Mouse (Mus musculus) brain, embryonic 18.5 days (tissue): ENCODE results near the gene Irgm1.
"Not testable (repeated sequence)": the region's sequence is repeated elsewhere in the genome, so short reads cannot be mapped to it uniquely, and the experiment has no call there.

Experiments
- DNase-seq: peaks from one replicate; pipeline ENCODE4 v3.0.0-alpha.2; 2012; ENCODE audit warnings: low read depth, low spot score

The Irgm1 gene

DNA sequence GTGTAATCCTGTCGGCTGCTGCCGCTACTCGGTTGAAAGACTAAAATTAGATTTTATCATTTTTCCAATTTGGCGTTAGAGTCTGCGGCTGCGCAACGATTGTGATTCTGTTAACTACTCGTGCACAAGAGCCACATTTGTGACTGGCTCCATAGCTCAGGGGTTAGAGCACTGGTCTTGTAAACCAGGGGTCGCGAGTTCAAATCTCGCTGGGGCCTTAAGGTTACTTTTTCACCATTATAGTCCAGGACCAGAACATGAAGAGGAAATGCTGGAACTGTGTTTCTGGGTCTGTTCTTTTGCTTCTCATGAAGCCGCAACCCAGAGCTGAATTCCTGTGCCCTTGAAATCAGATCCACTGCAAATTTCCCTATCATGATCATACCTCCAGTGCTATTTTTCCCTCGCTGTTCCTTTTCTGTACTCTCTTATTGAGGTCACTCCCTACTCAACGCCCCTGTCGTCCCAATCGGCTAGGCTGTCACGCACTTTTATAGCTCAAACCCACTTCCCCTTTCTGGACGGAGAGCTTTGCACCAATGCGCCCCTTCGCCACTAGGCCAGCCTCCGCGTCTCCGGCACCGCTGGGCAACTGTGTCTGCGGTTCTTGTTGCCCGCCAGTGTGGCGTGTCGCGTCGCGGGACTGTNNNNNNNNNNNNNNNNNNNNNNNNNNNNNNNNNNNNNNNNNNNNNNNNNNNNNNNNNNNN, 17.9 kb downstream of the Irgm1 start:
- peak; percentile 68 for DNase-seq

DNA sequence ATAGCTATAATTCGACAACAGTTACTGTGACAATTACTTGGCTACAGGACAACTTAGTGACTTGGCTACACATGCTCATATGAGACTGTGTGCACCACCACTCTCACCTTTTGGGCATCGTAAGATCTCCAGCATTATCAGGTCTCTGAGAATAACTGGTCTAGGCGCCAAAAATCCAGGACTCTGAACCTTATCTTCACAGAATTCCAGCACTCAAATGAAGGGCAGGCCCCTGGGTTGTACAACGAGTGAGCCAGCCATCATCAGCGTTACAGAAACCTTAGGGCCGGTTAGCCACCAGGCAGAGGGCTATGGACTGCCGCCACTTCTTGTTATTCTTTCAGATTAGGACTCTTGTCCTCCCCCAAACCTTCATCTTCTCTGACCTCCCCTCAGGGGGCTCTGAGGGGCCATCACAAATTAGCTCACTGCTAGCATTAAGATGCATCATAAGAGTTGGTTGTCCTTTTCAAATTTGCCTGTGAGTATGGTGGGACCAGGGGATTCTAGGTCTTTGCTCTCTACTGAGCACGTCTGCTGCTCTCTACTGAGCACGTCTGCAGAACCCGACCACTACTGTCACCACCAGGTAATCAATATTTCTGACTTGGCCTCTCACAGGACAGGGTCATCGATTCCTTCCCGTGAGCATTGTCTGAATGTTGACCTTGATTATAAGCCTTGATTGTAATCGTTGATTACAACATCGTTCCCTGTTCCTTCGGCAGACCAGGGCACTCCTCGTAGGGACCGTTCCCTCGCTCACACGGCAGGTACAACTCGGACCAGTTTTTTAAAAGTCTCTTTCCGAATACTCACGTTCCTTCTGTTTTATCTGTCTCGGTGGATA, 18.6 kb downstream of the Irgm1 start:
- no peak for DNase-seq

DNA sequence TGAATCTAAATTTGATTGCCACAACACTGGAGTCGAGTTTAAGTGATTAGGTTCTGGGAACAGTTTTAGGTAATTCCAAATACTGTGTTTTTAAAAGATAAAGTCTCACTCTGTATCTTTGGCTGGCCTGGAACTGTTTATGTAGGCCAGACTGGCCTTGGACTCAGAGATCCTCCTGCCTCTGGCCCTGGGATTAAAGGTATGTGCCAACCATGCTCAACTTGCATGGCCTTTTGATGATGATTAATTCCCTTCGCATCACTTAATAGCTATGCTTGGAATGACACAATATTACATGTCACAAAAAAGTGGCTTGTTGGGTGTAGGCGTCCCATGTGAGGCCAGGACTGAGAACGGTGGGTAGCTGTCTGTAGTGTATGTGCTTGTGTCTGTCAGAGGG, 19.3 kb downstream of the Irgm1 start:
- no peak for DNase-seq

DNA sequence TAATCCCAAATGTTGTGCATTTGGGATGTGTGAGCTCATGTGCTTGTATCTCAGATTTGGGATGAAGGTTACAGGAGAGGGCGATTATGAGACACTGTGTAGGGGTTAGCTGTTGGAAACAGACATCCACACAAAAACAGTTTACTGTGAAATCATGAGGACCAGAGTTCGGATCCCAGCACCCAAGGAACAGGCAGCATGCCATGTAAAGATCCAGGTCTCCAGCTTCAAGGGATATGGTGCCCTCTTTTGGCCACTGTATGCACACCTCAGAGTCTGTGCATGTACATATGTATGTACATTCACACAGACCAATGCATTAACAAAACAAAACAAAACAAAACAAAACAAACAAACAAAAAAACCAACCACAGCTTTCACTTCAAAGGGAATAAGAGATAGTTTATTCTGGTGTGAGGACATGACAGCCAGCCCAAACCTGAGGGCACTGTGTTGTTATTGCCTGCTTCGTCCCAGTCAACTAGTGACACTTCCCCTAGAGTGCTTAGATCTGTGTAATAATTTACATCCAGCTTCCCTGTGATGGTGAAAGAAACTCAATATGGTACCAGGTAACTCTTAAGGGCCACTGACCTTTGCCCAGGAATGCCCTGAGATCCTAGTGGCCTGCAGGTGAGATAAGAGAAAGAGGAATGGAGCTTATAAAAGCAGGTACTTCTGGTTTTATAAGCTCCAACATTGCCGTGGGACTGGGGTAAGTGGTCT, 20.1 kb downstream of the Irgm1 start:
- DNase-seq: no peak

DNA sequence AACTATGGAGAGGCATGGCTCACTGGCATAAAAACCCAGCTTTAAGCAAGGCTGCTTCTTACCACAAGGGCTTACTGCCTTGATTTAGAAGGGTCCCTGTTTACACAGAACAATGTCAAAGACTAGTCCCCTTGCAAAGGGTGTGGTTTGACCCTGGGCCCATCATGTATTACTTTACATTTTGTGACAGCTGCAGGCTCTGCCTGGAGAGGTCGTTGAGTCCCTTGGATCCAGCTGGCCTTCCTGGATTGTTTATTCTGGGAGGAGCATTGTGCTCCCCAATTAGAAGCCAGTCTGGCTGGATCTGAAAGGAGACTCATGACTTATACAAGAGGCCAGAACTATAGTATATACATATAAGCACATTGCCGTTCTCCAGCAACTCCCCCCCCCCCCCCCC, 21.2 kb downstream of the Irgm1 start:
- no peak for DNase-seq

DNA sequence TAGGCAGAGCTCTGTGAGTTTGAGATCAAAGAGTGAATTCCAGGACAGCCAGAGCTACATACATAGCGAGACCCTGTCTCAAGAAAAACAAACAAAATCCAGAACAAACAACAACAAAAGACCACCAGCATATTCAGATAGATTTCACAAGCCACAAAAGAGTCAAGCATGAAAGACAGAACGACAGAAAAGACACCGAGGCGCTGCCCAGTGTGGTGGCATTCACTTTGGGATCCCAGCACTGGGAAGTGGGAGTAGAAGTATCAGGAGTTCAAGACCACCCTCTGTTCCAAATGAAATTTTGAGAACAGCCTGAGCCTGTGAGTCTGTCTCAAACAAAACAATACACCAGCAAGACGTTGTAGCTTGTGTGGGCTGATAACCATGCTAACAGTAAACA, 24.6 kb downstream of the Irgm1 start:
- no peak for DNase-seq

DNA sequence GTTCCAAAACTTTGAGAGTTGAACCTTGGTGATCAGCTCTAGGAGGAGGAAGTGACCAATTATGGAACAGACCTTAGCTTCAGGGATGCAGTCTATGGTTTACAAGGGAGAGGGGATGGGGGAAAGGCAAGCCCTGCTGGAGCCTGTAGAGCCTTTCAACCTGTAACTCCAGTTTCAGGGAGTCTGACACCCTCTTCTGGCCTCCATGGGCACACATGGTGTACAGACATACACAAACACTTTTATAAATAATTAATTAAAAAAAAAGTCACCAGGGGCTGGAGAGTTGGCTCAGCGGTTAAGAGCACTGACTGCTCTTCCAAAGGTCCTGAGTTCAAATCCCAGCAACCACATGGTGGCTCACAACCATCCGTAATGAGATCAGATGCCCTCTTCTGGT, 25.1 kb downstream of the Irgm1 start:
- not testable (repeated sequence) for DNase-seq

DNA sequence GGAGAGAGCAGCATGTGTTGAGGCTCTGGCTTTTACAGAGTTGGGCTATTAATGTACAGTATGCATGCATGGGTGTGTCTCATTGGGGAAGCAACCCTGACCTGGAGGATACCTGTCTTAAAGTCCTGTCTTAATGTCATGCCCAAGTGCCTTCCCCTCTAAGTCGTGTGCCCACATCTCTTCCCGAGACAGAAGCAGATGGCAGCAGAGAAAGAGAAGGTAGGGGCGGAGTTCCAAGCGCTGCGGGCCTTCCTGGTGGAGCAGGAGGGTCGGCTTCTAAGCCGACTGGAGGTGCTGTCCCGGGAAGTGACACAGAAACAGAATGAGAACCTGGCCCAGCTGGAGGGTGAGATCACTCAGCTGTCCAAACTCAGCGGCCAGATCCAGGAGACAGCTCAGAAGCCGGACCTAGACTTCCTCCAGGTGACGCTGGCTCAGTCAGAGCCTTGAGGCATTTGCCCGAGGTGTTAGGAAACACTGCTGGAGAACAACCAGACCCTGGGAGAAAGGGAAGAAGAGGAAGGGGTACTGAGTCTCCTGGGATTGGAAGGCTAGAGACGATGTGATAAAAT, 26.2 kb downstream of the Irgm1 start:
- DNase-seq: no peak

DNA sequence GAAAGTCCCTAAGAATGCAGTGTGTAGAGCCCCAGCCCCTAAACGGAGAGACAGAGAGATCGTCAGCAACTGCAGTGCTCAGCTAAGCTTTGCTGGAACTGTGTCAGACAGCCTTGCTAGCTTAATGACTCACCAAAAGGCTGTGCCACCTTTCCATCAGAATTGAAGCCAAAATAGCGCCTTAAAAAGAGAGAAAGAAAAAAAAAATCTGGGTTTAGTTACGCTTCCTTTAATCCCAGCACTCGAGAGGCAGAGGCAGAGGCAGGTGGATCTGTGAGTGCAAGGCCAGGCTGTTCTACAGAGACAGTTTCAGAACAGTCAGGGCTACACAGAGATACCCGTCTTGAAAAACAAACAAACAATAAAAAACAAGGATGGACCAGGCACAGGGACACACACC, 27.2 kb downstream of the Irgm1 start:
- no peak for DNase-seq

DNA sequence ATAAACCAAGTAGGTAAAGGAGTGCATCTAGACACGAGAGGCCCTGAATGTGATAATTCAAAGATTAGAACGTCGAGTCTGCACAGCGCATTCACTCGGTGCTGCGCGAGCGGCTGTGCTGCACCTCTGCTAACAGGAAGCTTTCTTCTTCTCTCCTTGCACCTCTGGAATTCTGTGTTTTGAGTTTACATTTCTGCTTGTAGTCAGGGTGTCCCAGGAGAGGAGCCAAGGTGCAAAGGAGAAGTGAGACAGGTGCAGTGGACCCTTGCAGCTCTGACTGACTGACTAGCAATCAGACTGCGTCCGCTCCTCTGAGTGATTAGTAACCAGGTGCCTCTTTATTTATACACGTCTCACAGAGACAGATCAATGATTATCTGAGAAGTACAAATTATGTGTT, 28.3 kb downstream of the Irgm1 start:
- DNase-seq: no peak

DNA sequence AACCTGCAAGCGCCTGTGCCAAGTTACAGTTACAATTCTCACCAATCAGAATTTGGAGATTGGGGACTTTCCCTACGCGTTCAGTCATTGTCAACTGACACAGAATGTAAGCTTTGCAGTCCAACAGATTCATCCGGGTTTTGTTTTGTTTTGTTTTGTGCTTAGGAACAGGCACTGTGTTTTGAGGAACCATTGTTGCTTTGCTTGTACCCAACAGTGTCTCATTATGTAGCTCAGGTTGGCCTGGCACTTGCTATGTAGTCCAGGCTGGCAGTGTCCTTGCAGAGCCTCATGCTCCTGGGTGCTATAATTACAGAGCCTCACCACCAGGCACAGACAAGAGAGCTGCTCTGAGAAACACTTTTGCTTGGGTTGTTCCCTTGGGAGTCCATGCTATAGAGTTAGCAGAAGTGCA, 29.1 kb downstream of the Irgm1 start:
- DNase-seq: no peak

DNA sequence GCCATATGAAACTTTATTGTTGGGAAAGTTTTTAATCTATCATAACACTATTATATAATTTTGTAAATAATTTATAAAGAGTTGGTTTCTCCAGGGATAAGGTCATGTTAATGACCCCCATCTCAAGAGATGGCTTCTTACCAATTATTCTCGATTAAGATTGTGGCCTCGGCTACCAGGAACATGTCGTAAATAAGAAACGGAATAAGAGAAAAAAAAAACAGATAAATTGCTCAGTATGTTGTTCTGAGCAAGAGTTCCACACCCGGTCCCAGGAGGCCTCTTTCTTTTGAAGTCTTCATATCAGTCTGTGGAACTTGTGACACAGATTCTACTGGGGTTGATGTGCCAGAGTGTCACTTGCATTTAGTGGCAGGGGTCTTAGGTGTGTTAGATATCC, 30.3 kb downstream of the Irgm1 start:
- no peak for DNase-seq

DNA sequence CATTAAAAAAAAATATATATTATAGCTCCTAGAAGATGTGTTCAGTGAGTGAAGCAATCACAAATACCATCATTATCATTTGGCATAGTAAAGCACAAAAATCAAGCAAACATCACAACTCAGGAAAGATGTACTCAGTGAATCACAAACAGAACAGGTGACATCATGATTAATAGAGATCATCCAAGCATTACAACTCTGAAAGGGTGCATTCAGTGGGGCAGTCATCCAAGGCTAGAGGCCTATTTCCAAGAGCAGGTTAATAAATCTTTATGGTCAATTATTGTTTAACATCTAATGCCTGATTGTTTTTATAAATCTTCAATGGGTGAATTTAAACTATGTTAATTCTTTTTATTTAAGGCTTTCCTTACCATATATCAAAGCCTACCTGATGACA, 30.7 kb downstream of the Irgm1 start:
- no peak for DNase-seq

DNA sequence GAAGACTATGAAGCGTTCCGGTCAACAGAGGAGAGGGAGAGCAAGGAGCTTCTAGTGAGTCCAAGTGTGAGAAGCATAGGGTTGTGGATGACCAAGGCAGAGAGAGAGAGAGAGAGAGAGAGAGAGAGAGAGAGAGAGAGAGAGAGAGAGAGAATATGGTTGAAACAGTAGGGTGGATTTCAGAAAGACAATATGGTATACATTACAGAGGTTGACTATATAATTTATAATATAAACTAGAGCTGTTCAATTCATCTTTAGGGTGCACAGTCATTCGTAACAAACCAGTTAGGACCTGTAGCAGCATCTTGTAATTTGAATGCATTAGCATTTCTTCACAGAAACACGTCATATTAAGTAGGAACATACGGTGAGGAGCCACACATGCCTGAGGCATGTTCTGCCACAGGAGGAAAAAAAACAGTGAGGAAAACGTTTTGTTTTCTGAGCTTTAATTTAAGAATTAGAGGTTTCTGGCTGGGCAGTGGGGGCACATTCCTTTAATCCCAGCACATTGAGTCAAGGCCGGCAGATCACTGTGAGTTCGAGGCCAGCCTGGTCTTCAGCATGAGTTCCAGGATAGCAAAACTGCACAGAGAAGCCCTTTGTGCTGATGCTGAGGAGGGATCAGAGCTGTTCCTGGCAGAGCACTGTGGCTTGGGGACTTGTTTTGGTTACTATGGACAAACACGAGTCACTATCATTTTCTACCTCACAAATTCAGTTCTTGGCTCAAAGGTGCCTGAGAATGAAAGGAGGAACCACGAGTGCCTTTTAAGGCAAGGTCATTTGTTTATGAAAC, 32.4 kb downstream of the Irgm1 start:
- DNase-seq: no peak

DNA sequence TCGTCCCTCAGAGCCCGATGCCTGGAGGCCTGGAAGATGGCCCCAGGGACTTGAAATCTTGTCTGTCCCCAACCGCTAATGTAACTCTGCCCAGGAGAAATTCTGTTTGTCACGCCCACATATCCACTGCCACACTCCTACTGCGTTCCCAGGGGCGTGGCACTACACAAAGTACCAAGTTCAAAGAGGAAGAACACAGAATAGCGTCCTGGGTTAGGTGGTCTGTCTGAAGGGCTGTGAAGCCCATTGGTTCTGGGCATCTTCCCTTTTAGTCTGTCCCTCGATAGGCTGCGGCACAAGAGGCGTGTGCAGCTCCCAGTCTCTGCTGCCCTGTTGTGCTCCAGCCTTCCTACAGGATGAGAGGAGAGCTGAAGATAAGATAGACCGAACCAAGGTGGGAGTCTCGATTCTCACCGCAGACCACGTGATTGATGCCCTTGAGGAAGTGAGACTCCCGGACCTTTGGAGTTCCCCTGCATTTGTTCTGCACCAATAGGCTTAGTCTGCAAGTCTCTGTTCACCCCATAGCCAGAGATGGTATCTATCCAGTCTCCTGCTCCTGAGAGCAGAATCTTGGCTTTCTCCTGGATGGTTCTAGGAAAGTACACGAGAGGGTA, 33.2 kb downstream of the Irgm1 start:
- DNase-seq: no peak

DNA sequence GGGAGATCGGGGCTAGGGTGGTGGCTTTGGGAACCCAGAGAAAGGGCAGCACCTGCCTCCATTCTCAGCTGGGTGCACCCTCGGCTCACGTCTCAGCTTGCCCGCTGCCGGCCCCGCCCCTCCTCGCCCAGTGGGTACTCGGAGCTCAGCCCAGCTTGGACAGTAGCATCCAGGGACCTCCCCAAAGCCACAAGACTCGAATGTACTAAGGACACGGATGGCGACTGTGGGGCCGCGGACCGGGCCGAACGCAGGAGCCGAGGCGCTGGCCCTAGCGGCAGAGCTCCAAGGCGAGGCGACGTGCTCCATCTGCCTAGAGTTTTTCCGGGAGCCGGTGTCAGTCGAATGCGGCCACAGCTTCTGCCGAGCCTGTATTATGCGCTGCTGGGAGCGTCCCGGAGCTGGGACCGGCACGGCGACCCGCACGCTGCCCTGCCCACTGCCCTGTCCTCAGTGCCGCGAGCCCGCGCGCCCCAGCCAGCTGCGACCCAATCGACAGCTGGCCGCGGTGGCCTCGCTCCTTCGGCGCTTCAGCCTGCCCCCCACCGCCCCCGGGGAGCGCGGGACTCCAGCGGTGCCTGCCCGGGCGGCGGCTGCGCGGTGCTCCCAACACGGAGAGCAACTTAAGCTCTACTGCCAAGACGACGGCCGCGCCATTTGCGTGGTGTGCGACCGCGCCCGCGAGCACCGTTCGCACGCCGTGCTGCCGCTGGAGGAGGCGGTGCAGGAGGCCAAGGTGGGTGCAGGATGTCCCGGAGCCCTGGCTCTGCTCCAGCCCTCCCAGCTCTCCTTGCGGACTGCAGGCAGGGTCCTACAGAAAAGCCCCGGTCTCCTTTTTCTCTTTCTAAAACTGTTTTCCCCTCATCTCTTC, 33.9 kb downstream of the Irgm1 start:
- no peak for DNase-seq

DNA sequence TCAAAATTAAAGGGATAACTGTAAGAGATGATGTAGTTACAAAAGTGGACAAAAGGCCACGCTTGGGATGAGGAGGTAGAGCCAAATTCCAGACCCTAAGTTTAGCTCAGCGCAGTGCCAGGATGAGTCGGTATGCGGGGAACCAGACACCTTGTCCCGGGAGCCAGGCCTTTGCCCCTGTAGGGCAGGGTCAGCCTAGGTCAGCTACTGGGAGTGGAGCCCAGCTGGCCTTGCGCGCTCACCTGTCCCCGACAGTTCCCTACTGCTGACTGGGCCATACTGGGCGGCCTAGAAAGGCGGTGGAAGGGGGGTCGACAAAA, 34.5 kb downstream of the Irgm1 start:
- DNase-seq: no peak

DNA sequence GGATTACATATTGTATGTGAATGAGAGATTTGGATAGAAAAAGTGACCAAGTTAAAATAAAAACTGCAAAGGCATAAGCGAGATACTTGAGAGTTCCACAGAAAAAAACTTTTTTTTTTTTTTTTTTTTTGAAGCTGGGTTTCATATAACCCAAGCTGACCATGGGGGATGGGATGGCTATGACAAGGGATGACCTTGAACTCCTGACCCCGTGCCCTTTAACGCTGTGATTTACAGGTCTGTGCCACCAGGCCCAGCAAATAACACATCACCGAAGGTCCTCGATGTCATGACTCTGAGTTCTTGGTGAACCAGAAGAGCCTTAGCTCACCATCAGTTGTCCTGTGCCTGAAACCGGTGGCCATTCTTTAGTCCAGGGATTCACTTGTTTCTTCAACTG, 35.6 kb downstream of the Irgm1 start:
- DNase-seq: no peak

DNA sequence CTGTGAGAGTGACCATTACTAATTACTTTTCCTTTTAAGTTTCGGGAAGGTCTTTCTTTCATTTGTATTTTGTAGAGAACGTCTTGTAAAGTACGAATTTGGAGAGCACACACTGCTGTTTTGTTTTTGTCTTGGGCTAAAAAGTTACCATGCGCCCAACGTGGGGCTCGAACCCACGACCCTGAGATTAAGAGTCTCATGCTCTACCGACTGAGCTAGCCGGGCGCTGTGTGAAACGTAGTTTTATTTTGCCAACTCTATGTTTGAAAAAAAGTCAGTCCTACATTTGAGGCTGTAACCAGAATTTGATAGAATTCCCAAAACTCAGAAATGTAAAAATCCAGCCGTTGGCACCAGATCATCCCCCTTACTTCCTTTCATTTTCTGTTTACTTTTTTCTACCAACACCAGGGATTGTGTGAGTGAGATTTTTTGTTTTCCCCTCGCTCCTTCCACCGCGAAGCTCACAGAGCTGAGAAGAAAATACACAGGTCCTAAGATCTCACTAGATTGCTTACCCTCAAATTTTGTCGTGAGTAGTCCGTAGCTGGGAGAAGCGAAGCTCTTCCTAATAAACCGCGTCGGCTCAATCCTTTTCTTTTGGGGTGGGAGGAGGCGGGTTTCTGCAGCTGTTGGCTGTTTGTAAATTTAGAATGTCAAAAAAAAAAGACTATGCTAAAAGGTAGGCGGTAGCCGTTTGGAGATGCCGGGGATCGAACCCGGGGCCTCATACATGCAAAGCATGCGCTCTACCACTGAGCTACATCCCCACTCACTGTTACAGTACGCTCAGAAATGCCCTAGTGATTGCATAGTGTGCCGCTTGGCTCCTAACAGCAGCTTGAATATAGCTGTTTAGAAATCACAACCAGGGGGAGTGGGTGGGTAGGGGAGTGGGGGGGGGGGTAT, 37.5 kb downstream of the Irgm1 start:
- DNase-seq: no peak
